Mouse (Mus musculus) heart, embryonic 16.5 days (tissue): Measurements from ENCODE around the gene Gbx2. TPM values are rescaled to one million over a fixed set of nuclear protein-coding genes. Genes with fewer than 3 reads are reported as not detected.

Source experiments
- ATAC-seq: fragments of 200-750 bp; cut with Nextera tagmentation; replicated peaks from 2 replicates; pipeline ENCODE4 v1.8.0; 2017; ENCODE audit warnings: moderate number of reproducible peaks; ENCODE audit not compliant: insufficient read depth, low FRiP score; ENCODE audit errors: extremely low read depth
- H3K27ac ChIP-seq: fragments of 300-500 bp; sonication (generic); 2 replicates; pipeline ENCODE4 v1.5.1; 2014; ENCODE audit warnings: mild to moderate bottlenecking, low read length, control low read depth, moderate library complexity
- H3K27me3 ChIP-seq: fragments of 300-500 bp; sonication (generic); 2 replicates; pipeline ENCODE4 v1.6.1; 2014; ENCODE audit warnings: low read length, mixed read lengths; ENCODE audit not compliant: control insufficient read depth, insufficient read depth
- H3K36me3 ChIP-seq: fragments of 300-500 bp; sonication (generic); 2 replicates; pipeline ENCODE4 v1.6.1; 2014; ENCODE audit not compliant: control insufficient read depth, insufficient read depth
- H3K4me1 ChIP-seq: fragments of 300-500 bp; sonication (generic); 2 replicates; pipeline ENCODE4 v1.6.1; 2014; ENCODE audit warnings: low read length, mixed read lengths; ENCODE audit not compliant: control insufficient read depth, insufficient read depth
- H3K4me2 ChIP-seq: fragments of 300-500 bp; sonication (generic); 2 replicates; pipeline ENCODE4 v1.6.1; 2014; ENCODE audit warnings: low read depth, mild to moderate bottlenecking, control low read depth, low read length
- H3K4me3 ChIP-seq: fragments of 300-500 bp; sonication (generic); 2 replicates; pipeline ENCODE4 v1.5.1; 2014; ENCODE audit warnings: mild to moderate bottlenecking, control low read depth, low read length
- H3K9ac ChIP-seq: fragments of 300-500 bp; sonication (generic); 2 replicates; pipeline ENCODE4 v1.6.1; 2014; ENCODE audit warnings: low read length, control low read depth
- H3K9me3 ChIP-seq: fragments of 300-500 bp; sonication (generic); replicated peaks from 2 replicates; pipeline ENCODE4 v1.6.1; 2016; ENCODE audit warnings: low read length; ENCODE audit not compliant: control insufficient read depth
- WGBS: fragments of 180-500 bp; shearing (Covaris S2); extraction: QIAGEN DNeasy Blood & Tissue Kit; methylation state at CpG from one replicate; pipeline ENCODE4 v1.1.7; 2014; 5-methylcytosine and 5-hydroxymethylcytosine counted together
- polyA plus RNA-seq: library from polyadenylated mRNA; unstranded; fragments of >200 nt; fragmentation: Nextera tagmentation; extraction: Ambion mirVana; gene quantifications from 2 replicates; pipeline ENCODE4 v1.2.1, GENCODE M21; 2015

Gbx2 gene
- polyA plus RNA-seq = not detected in 2 replicates

- WGBS = 1% methylated on average over 33 of the region's 33 CpGs
- Histone ChIP-seq H3K27me3 (peaks cover 88% of the 10 kb centered on the region), H3K9ac (peak within 1 kb of the TSS; percentile 13; the same call in 1 of the 2 replicates), H3K4me3 (peak within 1 kb of the TSS; percentile 53), H3K36me3 (no peaks in the 10 kb centered on the region), H3K27ac (no peak within 1 kb of the TSS), H3K4me2 (peak within 1 kb of the TSS; percentile 69), H3K4me1 (peaks cover 14% of the 10 kb centered on the region; the same call in 1 of the 2 replicates), H3K9me3 (no peaks in the 10 kb centered on the region)
- peak; percentile 32 for ATAC-seq
Observed at GRCm38 (mm10) chr1:89931120-89931519, at the start of gene Gbx2. Gene Gbx2, minus strand, starts transcription at chr1:89931179.

DNA sequence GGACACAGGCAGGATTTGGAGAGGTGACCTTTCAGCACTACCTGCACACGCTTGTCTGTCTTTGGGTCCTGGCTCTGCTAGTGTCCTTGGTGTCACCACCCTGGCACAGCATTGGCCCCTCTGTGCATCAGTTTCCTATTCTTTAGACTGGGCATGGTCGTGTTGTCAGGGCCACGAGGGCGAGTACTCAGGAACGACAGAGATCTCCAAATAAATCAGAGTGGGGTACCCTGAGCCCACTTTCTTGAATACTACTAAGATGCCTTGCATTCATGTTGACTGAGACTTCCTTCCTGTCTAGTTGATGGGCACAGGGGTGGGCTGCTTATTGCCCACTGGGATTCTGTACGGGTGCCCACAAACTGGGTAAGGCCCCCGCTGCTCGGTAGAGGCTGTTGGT, 46.3 kb upstream of the Gbx2 start:
- H3K4me3 ChIP-seq = no peak overlapping the region
- ATAC-seq = no peak
- H3K27me3 ChIP-seq = peaks cover 3% of the 10 kb centered on the region
- WGBS = 86% methylated on average over 8 of the region's 8 CpGs
- H3K9ac ChIP-seq = no peak overlapping the region
- no peak overlapping the region for H3K4me2 ChIP-seq
- H3K27ac ChIP-seq = no peak overlapping the region
- H3K9me3 ChIP-seq = no peaks in the 10 kb centered on the region
- H3K4me1 ChIP-seq = no peaks in the 10 kb centered on the region
- no peaks in the 10 kb centered on the region for H3K36me3 ChIP-seq

DNA sequence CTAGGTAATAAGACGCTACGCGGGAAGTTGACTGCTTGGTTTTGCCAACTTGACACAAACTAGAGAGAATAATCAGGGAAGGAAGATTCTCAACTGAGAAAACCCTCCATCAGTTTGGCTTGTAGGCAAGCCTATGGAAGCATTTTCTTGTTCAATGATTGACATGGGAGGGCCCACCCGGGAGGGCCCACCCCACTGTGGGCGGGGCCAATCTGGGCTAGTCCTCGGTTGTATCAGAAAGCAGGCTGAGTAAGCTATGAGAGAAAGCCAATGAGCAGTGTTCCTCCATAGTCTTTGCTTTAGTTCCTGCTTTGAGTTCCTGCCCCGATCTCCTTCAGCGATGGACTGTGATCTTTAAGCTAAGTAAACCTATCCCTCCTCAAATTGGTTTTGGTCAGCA, 45.4 kb upstream of the Gbx2 start:
- Histone ChIP-seq H3K4me3 (no peak overlapping the region), H3K9me3 (no peaks in the 10 kb centered on the region), H3K36me3 (no peaks in the 10 kb centered on the region), H3K9ac (no peak overlapping the region), H3K4me1 (no peaks in the 10 kb centered on the region), H3K27ac (no peak overlapping the region), H3K27me3 (peaks cover 10% of the 10 kb centered on the region), H3K4me2 (no peak overlapping the region)
- no peak for ATAC-seq
- WGBS = 74% methylated on average over 8 of the region's 8 CpGs

GRCm38 (mm10) chr1:89974541-89974940, 43.6 kb upstream of the Gbx2 start:
- Histone ChIP-seq H3K4me3 (no peak overlapping the region), H3K9me3 (no peaks in the 10 kb centered on the region), H3K36me3 (no peaks in the 10 kb centered on the region), H3K27me3 (peaks cover 25% of the 10 kb centered on the region), H3K9ac (no peak overlapping the region), H3K4me1 (no peaks in the 10 kb centered on the region), H3K27ac (no peak overlapping the region), H3K4me2 (no peak overlapping the region)
- WGBS = 70% methylated on average over 8 of the region's 8 CpGs
- ATAC-seq = no peak

GRCm38 (mm10) chr1:89971848-89972247, 40.9 kb upstream of the Gbx2 start:
- ATAC-seq = no peak
- Histone ChIP-seq H3K9me3 (no peaks in the 10 kb centered on the region), H3K4me2 (no peak overlapping the region), H3K4me3 (no peak overlapping the region), H3K4me1 (no peaks in the 10 kb centered on the region), H3K9ac (no peak overlapping the region), H3K27ac (no peak overlapping the region), H3K27me3 (peaks cover 49% of the 10 kb centered on the region), H3K36me3 (no peaks in the 10 kb centered on the region)
- WGBS = 63% methylated on average over 8 of the region's 8 CpGs

GRCm38 (mm10) chr1:89969714-89970110, 38.7 kb upstream of the Gbx2 start:
- Histone ChIP-seq H3K36me3 (no peaks in the 10 kb centered on the region), H3K27ac (no peak overlapping the region), H3K4me2 (no peak overlapping the region), H3K4me1 (no peaks in the 10 kb centered on the region), H3K9ac (no peak overlapping the region), H3K4me3 (no peak overlapping the region), H3K9me3 (no peaks in the 10 kb centered on the region), H3K27me3 (peaks cover 52% of the 10 kb centered on the region)
- WGBS = 66% methylated on average over 4 of the region's 4 CpGs
- no peak for ATAC-seq

DNA sequence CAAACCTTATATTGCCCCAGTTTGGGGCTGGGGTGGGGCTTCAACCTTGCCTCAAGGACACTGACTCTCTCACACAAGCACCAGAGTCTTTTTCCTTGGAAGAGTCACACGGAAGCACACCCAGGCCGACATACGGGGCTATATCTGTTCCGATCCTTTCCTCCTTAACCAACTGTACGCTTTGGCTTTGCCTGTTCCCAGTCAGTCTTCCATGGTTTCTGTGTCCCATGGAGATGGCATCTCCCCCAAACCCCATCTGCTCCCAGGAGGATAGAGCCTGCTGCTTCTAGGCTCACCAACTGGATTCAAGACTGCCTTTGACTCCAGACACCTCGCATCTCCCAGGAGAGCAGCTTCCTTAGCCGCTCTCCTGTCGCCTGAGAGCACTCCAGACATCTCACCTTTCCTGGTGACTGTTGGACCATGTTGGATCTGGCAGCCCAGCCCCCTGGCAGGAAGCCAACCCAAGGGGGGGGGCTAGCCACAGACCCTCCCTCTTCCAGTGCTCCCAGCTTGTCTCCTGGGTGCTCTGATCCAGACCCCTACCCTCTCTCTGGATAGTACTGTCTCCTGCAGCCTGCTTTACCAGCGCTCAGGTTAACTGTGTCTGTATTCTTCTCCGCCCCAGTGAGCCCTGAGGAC, 38.2 kb upstream of the Gbx2 start:
- Histone ChIP-seq H3K27ac (no peak overlapping the region), H3K4me2 (peak overlapping the region; percentile 94), H3K9ac (no peak overlapping the region), H3K4me3 (no peak overlapping the region), H3K4me1 (no peaks in the 10 kb centered on the region), H3K27me3 (peaks cover 54% of the 10 kb centered on the region), H3K9me3 (no peaks in the 10 kb centered on the region), H3K36me3 (no peaks in the 10 kb centered on the region)
- WGBS = 52% methylated on average over 10 of the region's 10 CpGs
- ATAC-seq = no peak

- 0 out of 2 replicates have a peak, but pooled peaks have one; percentile 18 for ATAC-seq
- H3K9me3 ChIP-seq = no peaks in the 10 kb centered on the region
- H3K27me3 ChIP-seq = peaks cover 55% of the 10 kb centered on the region
- H3K4me2 ChIP-seq = peak overlapping the region; percentile 94
- H3K4me3 ChIP-seq = peak overlapping the region; percentile 65
- H3K36me3 ChIP-seq = no peaks in the 10 kb centered on the region
- no peak overlapping the region for H3K27ac ChIP-seq
- whole genome bisulfite sequencing = under 1% methylated on average over 95 of the region's 95 CpGs
- H3K9ac ChIP-seq = peak overlapping the region; percentile 69
- H3K4me1 ChIP-seq = no peaks in the 10 kb centered on the region
Observed at GRCm38 (mm10) chr1:89968111-89968851, 37.3 kb upstream of the Gbx2 start.

DNA sequence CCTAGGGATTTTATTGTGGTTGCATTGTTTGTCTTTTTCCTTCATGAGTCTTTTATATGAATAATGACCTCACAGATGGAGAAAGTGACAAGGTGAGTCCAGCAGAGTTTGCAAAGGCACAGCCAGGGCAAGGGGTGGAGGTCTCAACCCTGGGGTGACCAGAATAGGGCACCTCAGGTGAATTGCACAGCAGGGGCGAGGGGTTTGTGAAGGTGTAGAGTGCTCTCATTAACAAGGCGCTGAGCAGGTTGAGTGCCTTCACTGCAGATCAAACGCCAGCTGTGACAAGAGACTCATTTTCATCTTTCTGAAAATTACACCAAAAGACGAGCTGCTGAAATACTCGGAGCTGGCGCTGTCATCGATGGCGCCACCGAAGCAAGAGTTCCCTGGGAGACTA, 36.6 kb upstream of the Gbx2 start:
- Histone ChIP-seq H3K27me3 (peaks cover 62% of the 10 kb centered on the region), H3K27ac (no peak overlapping the region), H3K9me3 (no peaks in the 10 kb centered on the region), H3K4me1 (no peaks in the 10 kb centered on the region), H3K4me3 (peak overlapping the region; percentile 65; the same call in 1 of the 2 replicates), H3K4me2 (peak overlapping the region; percentile 94), H3K9ac (no peak overlapping the region), H3K36me3 (no peaks in the 10 kb centered on the region)
- no peak for ATAC-seq
- 23% methylated on average over 9 of the region's 9 CpGs for WGBS
